Mouse (Mus musculus) lung, postnatal 0 days (tissue): ENCODE data around the gene Zranb3.
"Not testable (repeated sequence)": the region's sequence is repeated elsewhere in the genome, so short reads cannot be mapped to it uniquely, and the experiment has no call there.

Source experiments
- CTCF ChIP-seq: IDR thresholded peaks from 2 replicates; pipeline ENCODE4 v1.5.1; 2016; ENCODE audit warnings: antibody characterized with exemption, mild to moderate bottlenecking
- EP300 ChIP-seq: IDR thresholded peaks from 2 replicates; pipeline ENCODE4 v1.6.1; 2016; ENCODE audit warnings: antibody characterized with exemption, mild to moderate bottlenecking, control low read depth

- TF ChIP-seq CTCF, EP300: not testable (repeated sequence)
Observed at GRCm38 (mm10) chr1:127954198-127954597, 148.6 kb downstream of the Zranb3 start.
